ENCODE assay signal across 8 mouse cellular contexts in genomic region chr17:43802414-43802813, GRCm38 (mm10). TPM values are rescaled to one million over a fixed set of nuclear protein-coding genes. Genes with fewer than 3 reads are reported as not detected.
DNase-seq lines count a peak whose midpoint lies in the region; ATAC-seq and TF ChIP-seq lines count a peak whose summit lies in the region.

No protein-coding gene starts in this region.

- 72% methylated on average over 11 of the region's 11 CpGs for WGBS in limb, embryonic 13.5 days
- WGBS in stomach, embryonic 15.5 days = 46% methylated on average over 11 of the region's 11 CpGs
- 74% methylated on average over 11 of the region's 11 CpGs for WGBS in thymus, adult 2 months

- no peak for TF ChIP-seq POLR2A in thymus, adult 2 months (IDR thresholded peaks at IDR 0.05; ENCODE audit: control insufficient read depth, extremely low read depth, insufficient read depth, low read length, poor library complexity)

- H3K4me2 ChIP-seq in limb, embryonic 13.5 days (replicated peaks) = peak overlapping the region; percentile 96
- H3K4me2 ChIP-seq in stomach, embryonic 15.5 days = peak overlapping the region; percentile 97

- DNase-seq in left cerebral cortex, adult 2 months (ENCODE audit: extremely low spot score in 1 of 2, low spot score in 2 of 2) = no peak
- no peak for DNase-seq in left cerebral cortex, postnatal 4 days
- peak; percentile 42 for DNase-seq in heart, postnatal 4 days
- no peak for DNase-seq in thymus, adult 2 months
- no peak for DNase-seq in right cerebral cortex, postnatal 4 days
- no peak for DNase-seq in spleen, postnatal 10 days (ENCODE audit: low spot score in 2 of 2)

- peak overlapping the region; percentile 83 for H3K4me3 ChIP-seq in left cerebral cortex, adult 2 months
- peak overlapping the region; percentile 61 for H3K4me3 ChIP-seq in limb, embryonic 13.5 days
- peak overlapping the region; percentile 59 for H3K4me3 ChIP-seq in stomach, embryonic 15.5 days (replicated peaks)
- no peak overlapping the region for H3K4me3 ChIP-seq in thymus, adult 2 months (ENCODE audit: control insufficient read depth, insufficient read depth, low read length)

- no peaks in the 10 kb centered on the region for H3K9me3 ChIP-seq in limb, embryonic 13.5 days
- H3K9me3 ChIP-seq in stomach, embryonic 15.5 days = no peaks in the 10 kb centered on the region

- TF ChIP-seq CTCF in left cerebral cortex, adult 2 months (IDR thresholded peaks at IDR 0.05) = no peak
- TF ChIP-seq CTCF in thymus, adult 2 months (IDR thresholded peaks at IDR 0.05; ENCODE audit: borderline replicate concordance, control insufficient read depth, extremely low read depth, insufficient read depth, low read length, poor library complexity) = no peak

- no peaks in the 10 kb centered on the region for H3K36me3 ChIP-seq in limb, embryonic 13.5 days
- no peaks in the 10 kb centered on the region for H3K36me3 ChIP-seq in stomach, embryonic 15.5 days
- H3K36me3 ChIP-seq in thymus, adult 2 months (ENCODE audit: control insufficient read depth, insufficient read depth, low read length) = no peaks in the 10 kb centered on the region

- intact Hi-C loops in left cerebral cortex, adult 2 months (cut with DNase I) = no loop called here
- intact Hi-C loops in left cerebral cortex, postnatal 4 days (cut with DNase I) = loop anchor here (5.0 to 10.0 kb wide), 2 partner anchors 62 to 105 kb away; no protein-coding TSS in a partner anchor

- peaks cover 57% of the 10 kb centered on the region for H3K27me3 ChIP-seq in limb, embryonic 13.5 days
- peaks cover 5% of the 10 kb centered on the region for H3K27me3 ChIP-seq in stomach, embryonic 15.5 days (replicated peaks)
- no peaks in the 10 kb centered on the region; the same call in 1 of the 2 replicates for H3K27me3 ChIP-seq in thymus, adult 2 months (ENCODE audit: control insufficient read depth, insufficient read depth, low read length)

- no peak overlapping the region; the same call in 1 of the 2 replicates for H3K9ac ChIP-seq in limb, embryonic 13.5 days
- no peak overlapping the region for H3K9ac ChIP-seq in stomach, embryonic 15.5 days

- peaks cover 6% of the 10 kb centered on the region; the same call in 1 of the 2 replicates for H3K4me1 ChIP-seq in limb, embryonic 13.5 days
- H3K4me1 ChIP-seq in stomach, embryonic 15.5 days = peaks cover 6% of the 10 kb centered on the region
- H3K4me1 ChIP-seq in thymus, adult 2 months (replicated peaks; ENCODE audit: control insufficient read depth, insufficient read depth, low read length) = no peaks in the 10 kb centered on the region

- no peak for ATAC-seq in limb, embryonic 13.5 days (ENCODE audit: low FRiP score, low read depth)
- ATAC-seq in stomach, embryonic 15.5 days (ENCODE audit: insufficient read depth, low FRiP score, low read depth) = no peak

- H3K27ac ChIP-seq in left cerebral cortex, adult 2 months = peak overlapping the region; percentile 94
- no peak overlapping the region for H3K27ac ChIP-seq in limb, embryonic 13.5 days
- H3K27ac ChIP-seq in stomach, embryonic 15.5 days = no peak overlapping the region; the same call in 1 of the 2 replicates
- H3K27ac ChIP-seq in thymus, adult 2 months (ENCODE audit: control insufficient read depth, insufficient read depth, low read length) = no peak overlapping the region

RNA-seq across cellular contexts. Expression of gene Rcan2, which starts 1.3 kb away (rescaled TPM):
- total RNA-seq in left cerebral cortex, adult 2 months (2021) = 100 to 1,000 TPM; 176 to 182 TPM
- total RNA-seq in left cerebral cortex, postnatal 4 days (2021) = 10 to 100 TPM; 43.1 to 49.9 TPM
- total RNA-seq in heart, postnatal 4 days (2021) = 100 to 1,000 TPM; 167 to 178 TPM
- 2.6 and 3.2 TPM in 2 replicates for polyA plus RNA-seq in limb, embryonic 13.5 days (2015; fragmentation: Nextera tagmentation; extraction: Ambion mirVana)
- polyA plus RNA-seq in stomach, embryonic 15.5 days (2015; fragmentation: Nextera tagmentation; extraction: Ambion mirVana) = 12.5 and 14.3 TPM in 2 replicates
- polyA plus RNA-seq in thymus, adult 2 months (2012; rRNA removed) = 1.4 and 6.4 TPM in 2 replicates
